Mouse (Mus musculus): ENCODE results near the gene Gif. TPM values are rescaled to one million over a fixed set of nuclear protein-coding genes. Genes with fewer than 3 reads are reported as not detected.

The Gif gene
- not detected in 2 replicates for polyA plus RNA-seq (2015; fragmentation: Nextera tagmentation; extraction: Ambion mirVana)

GRCm38 (mm10) chr19:11747298-11747697 is at the start of gene Gif:
TSS of gene Gif (plus strand) at chr19:11747554.
- 87% methylated on average over 2 of the region's 2 CpGs for WGBS
- no peak within 1 kb of the TSS for H3K4me3 ChIP-seq
- H3K27me3 ChIP-seq, result no peaks in the 10 kb centered on the region
- H3K9me3 ChIP-seq (replicated peaks), result no peaks in the 10 kb centered on the region
- no peak for ATAC-seq
- no peak within 1 kb of the TSS for H3K9ac ChIP-seq
- no peaks in the 10 kb centered on the region for H3K4me1 ChIP-seq
- H3K36me3 ChIP-seq (ENCODE audit: poor library complexity, severe bottlenecking), result no peaks in the 10 kb centered on the region
- H3K4me2 ChIP-seq, result no peak within 1 kb of the TSS
- no peak within 1 kb of the TSS for H3K27ac ChIP-seq

GRCm38 (mm10) chr19:11698342-11698741 is 49.0 kb upstream of the Gif start:
- no peak for ATAC-seq
- H3K36me3 ChIP-seq (ENCODE audit: poor library complexity, severe bottlenecking), result no peaks in the 10 kb centered on the region
- H3K9me3 ChIP-seq (replicated peaks), result no peaks in the 10 kb centered on the region
- H3K4me1 ChIP-seq, result no peaks in the 10 kb centered on the region
- H3K27me3 ChIP-seq, result no peaks in the 10 kb centered on the region
- 93% methylated on average over 6 of the region's 6 CpGs for WGBS
- no peak overlapping the region for H3K4me3 ChIP-seq
- no peak overlapping the region for H3K4me2 ChIP-seq
- no peak overlapping the region for H3K9ac ChIP-seq
- H3K27ac ChIP-seq, result no peak overlapping the region

GRCm38 (mm10) chr19:11712451-11712850 is 34.9 kb upstream of the Gif start:
- Histone ChIP-seq H3K27me3 (no peaks in the 10 kb centered on the region), H3K9me3 (replicated peaks) (no peaks in the 10 kb centered on the region), H3K36me3 (ENCODE audit: poor library complexity, severe bottlenecking) (no peaks in the 10 kb centered on the region), H3K27ac (no peak overlapping the region), H3K4me3 (no peak overlapping the region), H3K9ac (no peak overlapping the region), H3K4me2 (no peak overlapping the region), H3K4me1 (no peaks in the 10 kb centered on the region)
- 83% methylated on average over 4 of the region's 4 CpGs for WGBS
- no peak for ATAC-seq

GRCm38 (mm10) chr19:11720071-11720470 is 27.3 kb upstream of the Gif start:
- no peak for ATAC-seq
- Histone ChIP-seq H3K36me3 (ENCODE audit: poor library complexity, severe bottlenecking) (no peaks in the 10 kb centered on the region), H3K9me3 (replicated peaks) (no peaks in the 10 kb centered on the region), H3K9ac (no peak overlapping the region), H3K4me2 (no peak overlapping the region), H3K4me3 (no peak overlapping the region), H3K4me1 (no peaks in the 10 kb centered on the region), H3K27me3 (no peaks in the 10 kb centered on the region), H3K27ac (no peak overlapping the region)
- 88% methylated on average over 3 of the region's 3 CpGs for WGBS

GRCm38 (mm10) chr19:11723870-11724269 is 23.5 kb upstream of the Gif start:
- H3K27ac ChIP-seq, result no peak overlapping the region
- no peak overlapping the region for H3K4me3 ChIP-seq
- H3K27me3 ChIP-seq, result no peaks in the 10 kb centered on the region
- no peaks in the 10 kb centered on the region for H3K36me3 ChIP-seq (ENCODE audit: poor library complexity, severe bottlenecking)
- 92% methylated on average over 2 of the region's 2 CpGs for WGBS
- no peak for ATAC-seq
- no peak overlapping the region for H3K4me2 ChIP-seq
- H3K9ac ChIP-seq, result no peak overlapping the region
- H3K4me1 ChIP-seq, result no peaks in the 10 kb centered on the region
- H3K9me3 ChIP-seq (replicated peaks), result no peaks in the 10 kb centered on the region

- H3K27ac ChIP-seq, result no peak overlapping the region
- no peak overlapping the region for H3K4me3 ChIP-seq
- no peaks in the 10 kb centered on the region for H3K9me3 ChIP-seq (replicated peaks)
- no peak overlapping the region for H3K4me2 ChIP-seq
- H3K4me1 ChIP-seq, result no peaks in the 10 kb centered on the region
- ATAC-seq, result no peak
- no peaks in the 10 kb centered on the region for H3K27me3 ChIP-seq
- no peak overlapping the region for H3K9ac ChIP-seq
- WGBS, result 82% methylated on average over 6 of the region's 6 CpGs
- no peaks in the 10 kb centered on the region for H3K36me3 ChIP-seq (ENCODE audit: poor library complexity, severe bottlenecking)
Measured at GRCm38 (mm10) chr19:11724275-11724674, 23.1 kb upstream of the Gif start.

GRCm38 (mm10) chr19:11725915-11726314 is 21.4 kb upstream of the Gif start:
- H3K4me2 ChIP-seq, result no peak overlapping the region
- no peaks in the 10 kb centered on the region for H3K36me3 ChIP-seq (ENCODE audit: poor library complexity, severe bottlenecking)
- WGBS, result 86% methylated on average over 2 of the region's 2 CpGs
- H3K9ac ChIP-seq, result no peak overlapping the region
- no peak overlapping the region for H3K4me3 ChIP-seq
- no peak overlapping the region for H3K27ac ChIP-seq
- no peaks in the 10 kb centered on the region for H3K9me3 ChIP-seq (replicated peaks)
- ATAC-seq, result no peak
- H3K4me1 ChIP-seq, result no peaks in the 10 kb centered on the region
- no peaks in the 10 kb centered on the region for H3K27me3 ChIP-seq

GRCm38 (mm10) chr19:11727304-11727703 is 20.1 kb upstream of the Gif start:
- Histone ChIP-seq H3K4me1 (no peaks in the 10 kb centered on the region), H3K36me3 (ENCODE audit: poor library complexity, severe bottlenecking) (no peaks in the 10 kb centered on the region), H3K4me2 (no peak overlapping the region), H3K27me3 (no peaks in the 10 kb centered on the region), H3K9me3 (replicated peaks) (no peaks in the 10 kb centered on the region), H3K9ac (no peak overlapping the region), H3K27ac (no peak overlapping the region), H3K4me3 (no peak overlapping the region)
- WGBS, result 94% methylated on average over 5 of the region's 5 CpGs
- ATAC-seq, result no peak

GRCm38 (mm10) chr19:11730278-11730677 is 17.1 kb upstream of the Gif start:
- H3K4me3 ChIP-seq, result no peak overlapping the region
- H3K27ac ChIP-seq, result no peak overlapping the region
- ATAC-seq, result no peak
- no peaks in the 10 kb centered on the region for H3K9me3 ChIP-seq (replicated peaks)
- no peaks in the 10 kb centered on the region for H3K4me1 ChIP-seq
- H3K36me3 ChIP-seq (ENCODE audit: poor library complexity, severe bottlenecking), result no peaks in the 10 kb centered on the region
- no peak overlapping the region for H3K9ac ChIP-seq
- 89% methylated on average over 1 of the region's 1 CpGs for WGBS
- no peaks in the 10 kb centered on the region for H3K27me3 ChIP-seq
- H3K4me2 ChIP-seq, result no peak overlapping the region

- 51% methylated on average over 1 of the region's 1 CpGs for WGBS
- no peaks in the 10 kb centered on the region for H3K4me1 ChIP-seq
- H3K27ac ChIP-seq, result no peak overlapping the region
- H3K9ac ChIP-seq, result no peak overlapping the region
- H3K36me3 ChIP-seq (ENCODE audit: poor library complexity, severe bottlenecking), result no peaks in the 10 kb centered on the region
- no peaks in the 10 kb centered on the region for H3K9me3 ChIP-seq (replicated peaks)
- H3K4me3 ChIP-seq, result no peak overlapping the region
- ATAC-seq, result no peak
- no peaks in the 10 kb centered on the region for H3K27me3 ChIP-seq
- no peak overlapping the region for H3K4me2 ChIP-seq
Measured at GRCm38 (mm10) chr19:11736455-11736854, 10.9 kb upstream of the Gif start.

GRCm38 (mm10) chr19:11745680-11746079 is 1.7 kb upstream of the Gif start:
- no peaks in the 10 kb centered on the region for H3K9me3 ChIP-seq (replicated peaks)
- H3K4me1 ChIP-seq, result no peaks in the 10 kb centered on the region
- H3K9ac ChIP-seq, result no peak overlapping the region
- no peaks in the 10 kb centered on the region for H3K27me3 ChIP-seq
- H3K4me2 ChIP-seq, result no peak overlapping the region
- H3K36me3 ChIP-seq (ENCODE audit: poor library complexity, severe bottlenecking), result no peaks in the 10 kb centered on the region
- no peak overlapping the region for H3K4me3 ChIP-seq
- no peak overlapping the region for H3K27ac ChIP-seq
- no peak for ATAC-seq

- Histone ChIP-seq H3K27me3 (0 out of 2 replicates have a peak, but pooled peaks cover 4% of the 10 kb centered on the region), H3K27ac (no peak overlapping the region), H3K4me3 (no peak overlapping the region), H3K36me3 (ENCODE audit: poor library complexity, severe bottlenecking) (no peaks in the 10 kb centered on the region), H3K9me3 (replicated peaks) (no peaks in the 10 kb centered on the region), H3K4me2 (no peak overlapping the region), H3K9ac (no peak overlapping the region), H3K4me1 (0 out of 2 replicates have a peak, but pooled peaks cover 3% of the 10 kb centered on the region)
- ATAC-seq, result no peak
- 76% methylated on average over 3 of the region's 3 CpGs for WGBS
Measured at GRCm38 (mm10) chr19:11765059-11765458, 17.7 kb downstream of the Gif start.

- no peaks in the 10 kb centered on the region for H3K36me3 ChIP-seq (ENCODE audit: poor library complexity, severe bottlenecking)
- no peak overlapping the region for H3K27ac ChIP-seq
- 0 out of 2 replicates have a peak, but pooled peaks cover 4% of the 10 kb centered on the region for H3K27me3 ChIP-seq
- WGBS, result 67% methylated on average over 4 of the region's 4 CpGs
- no peak overlapping the region for H3K4me3 ChIP-seq
- no peaks in the 10 kb centered on the region for H3K9me3 ChIP-seq (replicated peaks)
- H3K4me1 ChIP-seq, result peaks cover 12% of the 10 kb centered on the region
- no peak overlapping the region for H3K4me2 ChIP-seq
- H3K9ac ChIP-seq, result no peak overlapping the region
- ATAC-seq, result no peak
Measured at GRCm38 (mm10) chr19:11766413-11766812, 19.1 kb downstream of the Gif start.

All from forebrain, embryonic 13.5 days (tissue).